Mouse (Mus musculus) liver, postnatal 0 days (tissue): Measurements from ENCODE around the gene Adgre4.
A peak's percentile ranks its signal among the peaks of the same experiment; 100 is the strongest.

Experiments used
- CTCF ChIP-seq: sonication (generic); IDR thresholded peaks from 2 replicates; pipeline ENCODE4 v1.5.1; 2016; ENCODE audit warnings: antibody characterized with exemption, low read depth
- EP300 ChIP-seq: IDR thresholded peaks from 2 replicates; pipeline ENCODE4 v1.6.1; 2016; ENCODE audit warnings: antibody characterized with exemption, low read depth, mild to moderate bottlenecking

- TF ChIP-seq CTCF: peak; percentile 88
- no peak for TF ChIP-seq EP300
Measured at GRCm38 (mm10) chr17:55702161-55702820, 47.5 kb upstream of the Adgre4 start.
